Mouse (Mus musculus) cortical plate, adult 2 months (tissue): ENCODE data around the gene Tmem52.

Experiments
- CTCF ChIP-seq: fragments of 200-500 bp; IDR thresholded peaks from 2 replicates; pipeline ENCODE4 v1.5.1; 2011; ENCODE audit warnings: mild to moderate bottlenecking, control low read depth, low read length; ENCODE audit not compliant: insufficient read depth; ENCODE audit errors: extremely low read depth
- POLR2A ChIP-seq: fragments of 200-500 bp; IDR thresholded peaks from 2 replicates; pipeline ENCODE4 v1.6.1; 2011; ENCODE audit warnings: mild to moderate bottlenecking, low read length, control low read depth; ENCODE audit not compliant: insufficient read depth; ENCODE audit errors: extremely low read depth

DNA sequence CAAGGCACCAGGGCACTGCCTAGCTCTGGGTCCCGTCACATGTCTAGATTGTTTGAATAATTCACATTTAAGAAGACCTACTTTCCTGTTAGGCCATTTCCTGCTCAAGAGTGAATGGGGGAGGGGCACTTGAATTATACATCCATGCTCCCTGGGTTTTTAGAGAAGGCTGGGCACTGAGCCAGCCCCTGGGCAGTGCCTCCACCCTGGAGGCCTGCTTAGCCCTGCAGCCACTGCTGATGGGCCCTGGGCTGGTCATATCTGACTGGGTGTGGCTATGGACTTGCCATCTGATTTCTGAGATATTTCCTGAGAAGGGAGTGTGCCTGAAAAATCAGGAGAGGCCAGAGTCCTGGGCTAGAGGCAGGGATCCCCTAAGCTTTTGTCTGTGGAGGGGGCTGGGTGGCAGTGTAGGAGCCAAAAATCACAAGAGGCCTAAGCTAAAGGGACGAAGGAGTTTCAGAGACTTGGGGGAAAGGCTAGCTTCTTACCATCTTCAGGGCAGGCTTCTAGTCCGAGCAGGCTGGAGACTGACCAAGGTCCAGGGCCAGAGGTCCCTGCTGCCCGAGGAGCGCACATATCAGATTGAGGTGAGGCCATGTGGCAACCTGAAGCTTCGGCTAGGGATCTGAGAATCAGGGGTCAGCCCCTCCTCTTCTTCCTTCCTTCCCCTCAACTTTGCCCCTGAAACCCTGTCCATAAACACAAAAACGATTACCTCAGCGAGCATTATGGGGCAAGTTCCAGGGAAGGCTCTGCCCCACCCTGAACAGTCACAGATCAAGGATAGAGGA, 19.5 kb downstream of the Tmem52 start:
- no peak for TF ChIP-seq POLR2A
- TF ChIP-seq CTCF = no peak
